Mouse (Mus musculus): ENCODE measurements at regions not wholly inside any gene's neighbourhood (a gene's known extent, or its start where the extent isn't known, plus 50 kb on each side); places are given as distances from the start of the nearest gene placed in this dataset.

DNA sequence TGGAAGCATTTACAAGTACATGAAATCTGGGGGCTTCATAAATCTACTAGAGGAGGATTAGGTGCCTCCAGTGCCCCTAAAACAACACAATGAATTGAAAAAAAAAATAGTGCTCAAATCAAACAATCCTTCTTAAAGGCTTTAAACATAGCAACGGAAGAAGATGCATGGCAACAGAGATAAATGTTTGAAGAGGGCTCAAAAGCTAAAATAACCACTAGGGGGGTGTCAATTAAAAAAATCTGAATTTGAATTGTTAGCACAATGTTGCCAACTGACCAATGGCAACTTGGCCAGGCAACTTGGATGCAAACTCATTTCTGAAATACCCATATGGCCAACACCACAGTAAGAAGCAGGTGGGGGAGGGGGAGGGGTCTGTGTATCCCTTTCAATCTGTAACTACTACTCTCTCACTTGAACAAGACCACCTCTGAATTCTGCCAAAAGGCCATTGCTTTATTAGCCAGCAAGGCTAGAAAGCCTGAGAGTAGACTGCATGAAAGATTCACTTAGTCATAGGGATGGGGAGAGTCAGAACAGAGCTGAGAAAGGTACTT lies 312.6 kb downstream of the Samd5 start:
- TF ChIP-seq POLR2A (IDR thresholded peaks at IDR 0.05; ENCODE audit: extremely low read depth, insufficient read depth, low read length) (no peak), CTCF (IDR thresholded peaks at IDR 0.05; ENCODE audit: low read depth, low read length) (no peak)
